Mouse (Mus musculus): Measurements from ENCODE around the gene Uchl4. TPM values are rescaled to one million over a fixed set of nuclear protein-coding genes. Genes with fewer than 3 reads are reported as not detected.
"Not testable (repeated sequence)": the region's sequence is repeated elsewhere in the genome, so short reads cannot be mapped to it uniquely, and the experiment has no call there.

The Uchl4 gene
- 2.3 and 3.0 TPM in 2 replicates for polyA plus RNA-seq (2014; fragmentation: Nextera tagmentation; extraction: Ambion mirVana)

DNA sequence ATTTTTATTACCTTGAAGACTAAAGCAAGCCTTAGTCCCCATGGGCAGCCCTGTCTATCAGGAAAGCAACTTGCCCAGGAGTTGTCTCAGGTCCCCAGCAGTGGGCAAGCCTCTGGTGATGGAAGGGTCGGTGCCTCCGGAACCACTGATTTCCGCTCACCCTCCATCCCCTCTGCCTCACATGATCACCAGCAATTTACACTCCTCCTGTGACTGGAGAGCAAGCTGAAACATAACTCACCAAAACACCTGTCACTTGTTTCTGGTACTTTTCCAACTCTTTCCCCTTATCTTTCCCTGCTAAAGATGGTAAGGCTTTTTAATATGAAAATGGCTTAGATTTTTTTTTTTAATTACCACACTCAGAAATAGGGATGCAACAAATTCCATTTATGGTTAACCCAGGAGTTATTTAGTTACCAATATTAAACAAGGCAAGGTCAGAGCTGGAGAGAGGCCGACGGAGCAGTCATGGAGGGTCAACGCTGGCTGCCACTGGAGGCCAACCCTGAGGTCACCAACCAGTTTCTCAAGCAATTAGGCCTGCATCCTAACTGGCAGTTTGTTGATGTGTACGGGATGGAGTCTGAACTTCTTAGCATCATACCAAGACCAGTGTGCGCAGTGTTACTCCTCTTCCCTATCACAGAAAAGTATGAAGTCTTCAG lies at the start of gene Uchl4:
Gene Uchl4, plus strand, starts transcription at position 434 of the 668 bp plus-strand sequence.
- no peak for DNase-seq (ENCODE audit: low spot score)
- Histone ChIP-seq H3K9me3 (replicated peaks; ENCODE audit: control insufficient read depth, low read length) (no peaks in the 10 kb centered on the region), H3K4me1 (ENCODE audit: control insufficient read depth, insufficient read depth, low read length) (peaks cover 3% of the 10 kb centered on the region; the same call in 1 of the 2 replicates), H3K36me3 (replicated peaks; ENCODE audit: control insufficient read depth, insufficient read depth, low read depth, low read length) (no peaks in the 10 kb centered on the region), H3K27me3 (ENCODE audit: control insufficient read depth, insufficient read depth, low read length) (no peaks in the 10 kb centered on the region), H3K27ac (replicated peaks; ENCODE audit: low read depth, low read length) (peak within 1 kb of the TSS; percentile 16; the same call in 1 of the 2 replicates), H3K4me2 (ENCODE audit: low read depth, low read length) (no peak within 1 kb of the TSS), H3K9ac (replicated peaks; ENCODE audit: low read length) (no peak within 1 kb of the TSS), H3K4me3 (ENCODE audit: low read depth, low read length) (no peak within 1 kb of the TSS)
- 61% methylated on average over 8 of the region's 8 CpGs for WGBS
- no peak for ATAC-seq (replicated peaks; ENCODE audit: insufficient number of reproducible peaks, low FRiP score, low TSS enrichment, low read depth)

DNA sequence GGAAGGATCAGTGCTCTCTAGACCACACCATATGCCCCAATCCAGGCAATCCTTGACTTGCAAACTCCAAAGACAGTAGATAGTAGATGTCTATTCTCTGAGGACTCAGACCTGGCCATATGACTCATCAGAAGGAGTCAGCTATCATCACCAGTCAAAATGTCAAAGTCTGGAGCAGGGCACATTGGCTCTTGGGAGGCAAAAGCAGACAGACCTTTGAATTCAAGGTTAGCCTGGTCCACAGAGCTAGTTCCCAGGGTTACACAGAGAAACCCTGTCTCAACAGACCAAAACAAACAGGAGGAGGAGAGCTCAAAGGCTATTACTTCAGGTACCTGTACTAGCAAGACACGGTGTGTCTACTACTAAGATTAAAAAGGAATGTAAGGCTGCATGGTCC lies 41.1 kb upstream of the Uchl4 start:
- 90% methylated on average over 1 of the region's 1 CpGs for WGBS
- no peak for DNase-seq (ENCODE audit: low spot score)

DNA sequence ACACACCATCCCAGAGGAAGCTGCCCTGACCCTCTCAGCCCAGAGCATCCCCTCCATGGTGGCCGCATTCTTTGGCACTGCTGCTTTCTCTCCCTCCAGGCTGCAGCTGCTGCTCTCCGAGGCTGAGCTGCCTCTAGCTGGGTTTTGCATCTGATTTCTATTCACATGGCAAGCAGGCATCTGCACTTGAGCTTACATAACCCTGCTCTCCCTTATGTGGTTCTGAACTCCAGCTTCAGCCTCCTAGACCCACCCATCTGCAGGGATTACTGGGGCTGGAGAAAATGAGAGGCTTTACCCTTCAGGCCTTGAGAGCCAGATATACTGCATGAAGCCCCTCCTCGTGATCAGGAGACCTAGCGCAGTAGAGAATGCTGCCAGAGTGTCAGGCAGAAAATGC lies 39.4 kb upstream of the Uchl4 start:
- WGBS = 79% methylated on average over 4 of the region's 4 CpGs
- Histone ChIP-seq H3K9me3 (replicated peaks; ENCODE audit: control insufficient read depth, low read length) (no peaks in the 10 kb centered on the region), H3K27ac (replicated peaks; ENCODE audit: low read depth, low read length) (no peak overlapping the region), H3K36me3 (replicated peaks; ENCODE audit: control insufficient read depth, insufficient read depth, low read depth, low read length) (peaks cover 3% of the 10 kb centered on the region; the same call in 1 of the 2 replicates), H3K4me3 (ENCODE audit: low read depth, low read length) (no peak overlapping the region), H3K27me3 (ENCODE audit: control insufficient read depth, insufficient read depth, low read length) (no peaks in the 10 kb centered on the region), H3K4me2 (ENCODE audit: low read depth, low read length) (no peak overlapping the region), H3K9ac (replicated peaks; ENCODE audit: low read length) (no peak overlapping the region), H3K4me1 (ENCODE audit: control insufficient read depth, insufficient read depth, low read length) (no peaks in the 10 kb centered on the region)
- ATAC-seq (replicated peaks; ENCODE audit: insufficient number of reproducible peaks, low FRiP score, low TSS enrichment, low read depth) = no peak
- no peak for DNase-seq (ENCODE audit: low spot score)

More for the DNA sequence above, 41.1 kb upstream of the Uchl4 start:
- no peak overlapping the region for H3K9ac ChIP-seq (replicated peaks; ENCODE audit: low read length)
- no peak overlapping the region for H3K4me3 ChIP-seq (ENCODE audit: low read depth, low read length)
- no peak for ATAC-seq (replicated peaks; ENCODE audit: insufficient number of reproducible peaks, low FRiP score, low TSS enrichment, low read depth)
- no peak overlapping the region for H3K4me2 ChIP-seq (ENCODE audit: low read depth, low read length)
- no peaks in the 10 kb centered on the region for H3K4me1 ChIP-seq (ENCODE audit: control insufficient read depth, insufficient read depth, low read length)
- no peaks in the 10 kb centered on the region for H3K9me3 ChIP-seq (replicated peaks; ENCODE audit: control insufficient read depth, low read length)
- peaks cover 3% of the 10 kb centered on the region for H3K36me3 ChIP-seq (replicated peaks; ENCODE audit: control insufficient read depth, insufficient read depth, low read depth, low read length)
- H3K27ac ChIP-seq (replicated peaks; ENCODE audit: low read depth, low read length) = no peak overlapping the region
- no peaks in the 10 kb centered on the region for H3K27me3 ChIP-seq (ENCODE audit: control insufficient read depth, insufficient read depth, low read length)

DNA sequence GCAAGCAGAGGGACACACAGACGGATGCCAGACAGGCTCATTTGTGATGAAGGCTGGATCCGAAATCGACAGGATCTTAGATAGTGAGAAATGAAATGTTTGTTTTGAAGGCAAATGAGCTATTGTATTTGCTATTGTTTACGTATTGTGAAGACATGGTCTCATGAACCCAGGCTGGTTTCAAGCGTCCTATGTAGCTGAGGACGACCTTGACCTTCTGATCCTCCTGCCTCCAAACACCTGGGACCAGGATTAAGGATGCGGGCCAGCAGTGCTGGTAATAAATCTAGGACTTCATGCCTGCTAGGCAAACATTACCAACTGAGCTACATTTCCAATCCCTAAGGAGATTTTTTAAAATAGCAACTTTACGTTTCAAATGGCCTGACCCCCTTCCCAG lies 37.5 kb upstream of the Uchl4 start:
- no peak overlapping the region for H3K27ac ChIP-seq (replicated peaks; ENCODE audit: low read depth, low read length)
- H3K9me3 ChIP-seq (replicated peaks; ENCODE audit: control insufficient read depth, low read length) = no peaks in the 10 kb centered on the region
- 0 out of 2 replicates have a peak, but pooled peaks cover 3% of the 10 kb centered on the region for H3K36me3 ChIP-seq (replicated peaks; ENCODE audit: control insufficient read depth, insufficient read depth, low read depth, low read length)
- no peak overlapping the region for H3K4me2 ChIP-seq (ENCODE audit: low read depth, low read length)
- H3K9ac ChIP-seq (replicated peaks; ENCODE audit: low read length) = no peak overlapping the region
- WGBS = 90% methylated on average over 8 of the region's 8 CpGs
- no peaks in the 10 kb centered on the region for H3K27me3 ChIP-seq (ENCODE audit: control insufficient read depth, insufficient read depth, low read length)
- no peak overlapping the region for H3K4me3 ChIP-seq (ENCODE audit: low read depth, low read length)
- DNase-seq (ENCODE audit: low spot score) (no peak), ATAC-seq (replicated peaks; ENCODE audit: insufficient number of reproducible peaks, low FRiP score, low TSS enrichment, low read depth) (no peak)
- H3K4me1 ChIP-seq (ENCODE audit: control insufficient read depth, insufficient read depth, low read length) = no peaks in the 10 kb centered on the region

DNA sequence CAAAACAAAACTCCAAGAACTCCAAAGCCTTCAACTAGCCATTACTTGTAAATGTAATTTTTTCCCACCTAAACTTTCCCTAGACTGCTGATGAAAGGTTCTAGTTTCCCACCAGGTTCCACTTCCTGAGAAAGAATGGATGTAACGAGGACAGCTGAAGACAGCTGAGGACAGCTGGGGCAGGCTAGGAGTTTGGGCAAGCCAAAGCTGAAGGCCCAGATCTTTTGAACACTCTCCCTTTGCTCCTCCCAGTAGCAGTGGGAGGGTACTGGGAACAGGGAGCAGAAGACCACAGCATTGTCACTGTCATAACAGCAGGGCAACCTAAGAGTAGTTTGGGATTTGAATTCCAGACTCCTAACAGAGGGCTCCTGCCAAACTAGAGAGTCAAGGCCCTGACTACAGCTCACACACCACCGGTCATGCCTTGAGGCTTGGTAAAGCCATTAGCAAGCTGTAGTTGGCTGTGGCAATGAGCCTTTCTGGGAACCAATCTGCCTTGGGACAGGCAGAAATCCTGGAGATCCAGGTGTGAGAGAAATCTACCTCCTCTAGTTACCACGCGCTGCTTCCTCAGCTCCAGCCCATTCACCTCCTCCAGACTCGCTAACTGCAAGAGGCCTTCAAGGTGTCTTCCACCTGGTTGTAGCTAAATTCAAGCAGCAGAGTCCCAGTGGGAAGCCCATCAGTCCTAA lies 36.8 kb upstream of the Uchl4 start:
- DNase-seq (ENCODE audit: low spot score) (no peak), ATAC-seq (replicated peaks; ENCODE audit: insufficient number of reproducible peaks, low FRiP score, low TSS enrichment, low read depth) (no peak)
- Histone ChIP-seq H3K4me2 (ENCODE audit: low read depth, low read length) (no peak overlapping the region), H3K27ac (replicated peaks; ENCODE audit: low read depth, low read length) (no peak overlapping the region), H3K36me3 (replicated peaks; ENCODE audit: control insufficient read depth, insufficient read depth, low read depth, low read length) (0 out of 2 replicates have a peak, but pooled peaks cover 3% of the 10 kb centered on the region), H3K9ac (replicated peaks; ENCODE audit: low read length) (no peak overlapping the region), H3K9me3 (replicated peaks; ENCODE audit: control insufficient read depth, low read length) (no peaks in the 10 kb centered on the region), H3K4me1 (ENCODE audit: control insufficient read depth, insufficient read depth, low read length) (no peaks in the 10 kb centered on the region), H3K27me3 (ENCODE audit: control insufficient read depth, insufficient read depth, low read length) (no peaks in the 10 kb centered on the region), H3K4me3 (ENCODE audit: low read depth, low read length) (no peak overlapping the region)
- 93% methylated on average over 5 of the region's 5 CpGs for WGBS

DNA sequence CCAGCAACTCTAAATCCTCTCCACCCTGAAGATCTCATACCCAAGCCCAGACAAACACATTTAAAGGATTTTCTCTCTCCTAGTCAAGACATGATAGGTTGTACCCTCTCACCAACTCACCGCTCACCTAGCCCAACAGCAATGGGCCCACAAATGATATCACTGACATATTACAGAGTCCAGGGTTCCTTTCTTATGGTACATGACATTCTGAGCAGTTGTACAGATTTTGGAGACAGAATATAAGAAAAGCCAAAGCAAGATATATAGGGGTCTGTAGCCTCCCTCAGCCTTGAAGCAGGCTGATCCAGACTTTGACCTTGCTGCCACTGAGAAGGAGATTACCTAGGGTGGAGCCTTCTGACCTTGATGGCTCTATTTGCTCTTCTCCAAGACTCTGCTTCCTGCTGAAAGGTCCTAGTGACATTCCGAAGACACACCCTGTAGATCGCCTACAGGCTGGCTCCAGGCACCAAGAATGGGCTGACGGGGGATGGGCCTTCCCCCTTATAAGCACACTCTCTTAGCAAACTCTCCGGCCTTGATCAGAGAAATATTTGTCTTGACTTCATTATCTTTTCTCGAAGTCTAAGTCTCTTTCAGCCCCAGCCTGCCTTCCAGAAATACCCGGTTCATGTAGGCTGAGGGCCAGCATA lies 36.1 kb upstream of the Uchl4 start:
- H3K27ac ChIP-seq (replicated peaks; ENCODE audit: low read depth, low read length); H3K27me3 ChIP-seq (ENCODE audit: control insufficient read depth, insufficient read depth, low read length); H3K4me1 ChIP-seq (ENCODE audit: control insufficient read depth, insufficient read depth, low read length); H3K9ac ChIP-seq (replicated peaks; ENCODE audit: low read length); ATAC-seq (replicated peaks; ENCODE audit: insufficient number of reproducible peaks, low FRiP score, low TSS enrichment, low read depth); H3K4me2 ChIP-seq (ENCODE audit: low read depth, low read length); H3K36me3 ChIP-seq (replicated peaks; ENCODE audit: control insufficient read depth, insufficient read depth, low read depth, low read length); H3K4me3 ChIP-seq (ENCODE audit: low read depth, low read length); H3K9me3 ChIP-seq (replicated peaks; ENCODE audit: control insufficient read depth, low read length); DNase-seq (ENCODE audit: low spot score): not testable (repeated sequence)
- WGBS = 88% methylated on average over 7 of the region's 7 CpGs

DNA sequence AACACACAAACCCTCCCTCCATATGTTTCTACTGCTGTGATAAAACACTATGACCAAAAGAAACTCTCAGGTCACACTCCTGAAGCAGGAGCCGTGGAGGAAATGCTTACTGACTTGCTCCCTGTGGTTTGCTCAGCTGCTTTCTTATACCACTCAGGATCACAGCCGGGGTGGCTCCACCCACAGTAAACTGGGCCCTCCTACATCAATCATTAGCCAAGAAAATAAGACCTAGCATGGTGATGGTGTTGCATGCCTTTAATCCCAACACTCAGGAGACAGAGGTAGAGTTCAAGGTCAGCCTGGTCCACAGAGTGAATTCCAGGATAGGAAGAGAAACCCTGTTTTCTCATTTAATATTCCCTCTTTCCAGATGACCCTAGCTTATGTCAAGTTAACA lies 35.1 kb upstream of the Uchl4 start:
- H3K9ac ChIP-seq (replicated peaks; ENCODE audit: low read length) = no peak overlapping the region
- H3K9me3 ChIP-seq (replicated peaks; ENCODE audit: control insufficient read depth, low read length) = no peaks in the 10 kb centered on the region
- H3K4me3 ChIP-seq (ENCODE audit: low read depth, low read length) = no peak overlapping the region
- H3K27me3 ChIP-seq (ENCODE audit: control insufficient read depth, insufficient read depth, low read length) = no peaks in the 10 kb centered on the region
- no peak overlapping the region for H3K27ac ChIP-seq (replicated peaks; ENCODE audit: low read depth, low read length)
- H3K36me3 ChIP-seq (replicated peaks; ENCODE audit: control insufficient read depth, insufficient read depth, low read depth, low read length) = no peaks in the 10 kb centered on the region
- DNase-seq (ENCODE audit: low spot score) (no peak), ATAC-seq (replicated peaks; ENCODE audit: insufficient number of reproducible peaks, low FRiP score, low TSS enrichment, low read depth) (no peak)
- 76% methylated on average over 2 of the region's 2 CpGs for WGBS
- H3K4me2 ChIP-seq (ENCODE audit: low read depth, low read length) = no peak overlapping the region
- H3K4me1 ChIP-seq (ENCODE audit: control insufficient read depth, insufficient read depth, low read length) = no peaks in the 10 kb centered on the region

DNA sequence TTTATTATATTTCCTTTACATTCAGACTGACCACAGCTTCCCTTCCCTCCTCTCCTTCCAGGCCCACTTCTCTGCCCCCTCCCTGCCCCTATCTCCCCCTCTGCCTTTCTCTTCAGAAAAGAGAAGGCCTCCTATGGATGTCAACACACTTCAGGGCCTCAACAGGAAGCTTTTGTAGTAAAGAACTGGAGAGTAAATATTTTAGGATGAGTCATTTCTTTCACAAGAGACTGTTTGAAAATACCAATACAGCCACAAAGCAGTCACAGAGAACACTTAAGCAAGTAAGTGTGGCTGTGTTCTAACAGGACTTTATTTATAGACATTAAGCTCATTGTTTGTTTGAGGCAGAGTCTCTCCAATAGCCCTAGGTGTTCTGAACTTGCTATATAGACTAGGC lies 32.7 kb upstream of the Uchl4 start:
- H3K9ac ChIP-seq (replicated peaks; ENCODE audit: low read length) = no peak overlapping the region
- H3K4me2 ChIP-seq (ENCODE audit: low read depth, low read length) = no peak overlapping the region
- H3K4me1 ChIP-seq (ENCODE audit: control insufficient read depth, insufficient read depth, low read length) = no peaks in the 10 kb centered on the region
- no peak overlapping the region for H3K4me3 ChIP-seq (ENCODE audit: low read depth, low read length)
- DNase-seq (ENCODE audit: low spot score) (no peak), ATAC-seq (replicated peaks; ENCODE audit: insufficient number of reproducible peaks, low FRiP score, low TSS enrichment, low read depth) (no peak)
- H3K36me3 ChIP-seq (replicated peaks; ENCODE audit: control insufficient read depth, insufficient read depth, low read depth, low read length) = no peaks in the 10 kb centered on the region
- H3K27ac ChIP-seq (replicated peaks; ENCODE audit: low read depth, low read length) = no peak overlapping the region
- H3K27me3 ChIP-seq (ENCODE audit: control insufficient read depth, insufficient read depth, low read length) = no peaks in the 10 kb centered on the region
- no peaks in the 10 kb centered on the region for H3K9me3 ChIP-seq (replicated peaks; ENCODE audit: control insufficient read depth, low read length)
